Mouse (Mus musculus) retina, postnatal 1 day (tissue): ENCODE results near the gene Fasn.

Source experiments
- DNase-seq: peaks from one replicate; pipeline ENCODE4 v3.0.0-alpha.2; 2012

Fasn gene

DNA sequence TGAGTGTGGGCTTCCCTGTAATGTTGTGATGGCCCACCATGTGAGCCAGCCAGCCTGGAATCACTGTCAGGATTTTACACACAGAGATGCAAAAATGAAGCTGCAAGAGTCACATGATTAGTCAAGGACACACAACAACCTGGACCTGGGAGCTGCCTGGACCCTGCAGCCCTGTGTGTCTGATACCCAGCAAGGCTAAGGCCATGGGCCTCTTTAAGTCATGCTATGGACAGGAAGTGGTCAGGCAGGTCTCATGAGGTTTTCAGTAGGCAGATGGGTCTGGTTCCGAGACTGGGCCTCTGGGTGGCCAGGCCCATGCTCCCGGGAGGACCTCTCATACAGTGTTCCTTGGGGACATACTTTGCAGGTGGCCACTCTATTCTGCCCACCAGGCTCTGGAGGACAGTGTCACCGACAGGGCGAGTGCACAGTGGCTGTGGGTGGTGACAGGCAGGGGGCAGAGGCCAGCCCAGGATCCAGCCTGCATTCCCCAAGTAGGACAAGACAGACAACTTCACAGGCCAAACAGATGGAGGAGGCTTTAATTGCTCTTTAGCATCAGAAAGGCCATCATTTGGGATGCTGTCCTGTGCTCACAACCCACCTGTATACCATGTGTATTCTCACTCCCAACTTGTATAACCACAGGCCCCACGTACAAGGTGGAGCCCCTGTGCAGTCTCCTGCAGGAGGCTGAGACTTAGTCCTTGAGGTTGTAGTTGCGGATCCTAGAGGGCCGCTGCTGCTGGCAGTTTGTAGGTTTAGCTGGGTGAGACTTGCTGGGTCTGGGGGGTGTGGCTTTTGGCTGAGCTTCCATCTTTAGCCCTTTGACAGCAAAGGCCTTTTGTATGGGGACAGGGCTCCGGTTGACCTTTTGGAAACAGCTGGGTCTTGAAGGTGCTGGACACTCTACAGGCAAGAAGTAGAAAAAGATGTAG lies 1.9 kb upstream of the Fasn start:
- no peak for DNase-seq

DNA sequence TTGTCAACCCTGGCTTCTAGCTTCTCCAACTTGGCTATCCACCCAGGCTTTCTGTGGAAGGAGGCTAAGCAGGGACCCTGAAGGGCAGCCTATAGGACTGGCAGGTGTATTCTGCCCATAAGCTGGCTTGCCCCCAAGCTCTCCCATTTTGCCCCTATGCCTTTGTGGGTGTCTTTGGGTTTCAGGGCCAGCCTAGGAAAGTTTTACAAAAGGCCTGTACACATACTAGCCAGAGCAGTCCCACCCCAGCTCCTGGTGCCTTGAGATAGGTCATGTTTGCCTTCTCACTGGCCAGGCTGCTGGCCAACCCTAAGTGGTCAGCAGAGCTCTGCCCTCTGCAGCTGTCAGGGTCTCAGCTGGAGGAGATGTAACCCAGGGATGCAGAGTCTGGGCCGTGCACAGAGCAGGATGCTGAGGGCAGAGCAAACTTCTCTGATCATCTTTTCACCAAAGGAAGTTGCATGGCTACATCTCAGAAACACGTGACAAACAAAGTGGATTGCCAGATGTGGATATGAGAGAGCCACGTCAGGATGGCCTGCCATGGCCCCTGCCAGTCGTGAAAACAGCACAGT lies 1.0 kb upstream of the Fasn start:
- no peak for DNase-seq

DNA sequence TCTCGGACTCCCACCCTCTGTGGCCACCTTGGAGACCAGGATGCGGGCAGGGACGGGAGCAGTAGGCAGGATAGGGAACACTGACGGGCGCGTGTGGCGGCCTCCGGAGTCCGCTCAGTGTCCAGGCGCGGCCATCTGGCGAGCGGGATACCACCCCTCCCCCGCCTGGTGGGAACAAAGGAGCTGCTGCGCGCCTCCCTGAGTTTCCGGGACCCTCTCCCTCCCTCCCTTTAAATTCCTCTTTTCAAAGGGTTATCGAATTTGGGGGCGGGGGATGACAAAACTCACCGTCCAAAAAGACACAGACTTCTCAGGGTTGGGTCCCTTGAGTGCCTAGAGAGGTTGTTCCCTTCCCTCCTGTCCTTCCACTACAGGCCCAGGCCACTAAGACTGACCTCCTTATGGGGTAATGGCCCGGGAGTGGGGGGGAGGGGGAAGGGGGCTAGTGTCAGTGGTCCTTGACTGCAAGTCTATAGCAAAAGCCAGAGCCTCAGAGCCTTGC lies 491 bp upstream of the Fasn start:
- no peak for DNase-seq

DNA sequence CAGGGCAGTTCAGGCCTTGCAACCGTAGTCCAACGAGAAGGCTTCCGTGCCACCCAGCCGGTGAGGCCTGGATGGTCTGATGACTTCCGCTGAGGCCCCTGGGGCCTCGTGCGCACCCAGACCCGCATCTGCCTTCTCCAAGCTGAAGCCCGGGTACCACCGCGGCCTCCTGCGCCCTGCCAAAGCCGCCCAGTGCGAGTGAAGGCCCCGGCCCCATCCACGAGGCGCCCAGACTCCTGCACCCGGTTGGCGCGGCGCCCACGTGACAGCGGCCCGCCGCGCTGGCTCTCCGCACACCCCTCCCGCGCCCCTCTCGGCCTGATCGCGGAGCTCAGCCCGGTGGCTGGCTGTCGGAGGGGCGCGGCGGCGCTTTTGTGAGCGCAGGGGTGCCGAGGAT lies 798 bp downstream of the Fasn start:
- DNase-seq = no peak

DNA sequence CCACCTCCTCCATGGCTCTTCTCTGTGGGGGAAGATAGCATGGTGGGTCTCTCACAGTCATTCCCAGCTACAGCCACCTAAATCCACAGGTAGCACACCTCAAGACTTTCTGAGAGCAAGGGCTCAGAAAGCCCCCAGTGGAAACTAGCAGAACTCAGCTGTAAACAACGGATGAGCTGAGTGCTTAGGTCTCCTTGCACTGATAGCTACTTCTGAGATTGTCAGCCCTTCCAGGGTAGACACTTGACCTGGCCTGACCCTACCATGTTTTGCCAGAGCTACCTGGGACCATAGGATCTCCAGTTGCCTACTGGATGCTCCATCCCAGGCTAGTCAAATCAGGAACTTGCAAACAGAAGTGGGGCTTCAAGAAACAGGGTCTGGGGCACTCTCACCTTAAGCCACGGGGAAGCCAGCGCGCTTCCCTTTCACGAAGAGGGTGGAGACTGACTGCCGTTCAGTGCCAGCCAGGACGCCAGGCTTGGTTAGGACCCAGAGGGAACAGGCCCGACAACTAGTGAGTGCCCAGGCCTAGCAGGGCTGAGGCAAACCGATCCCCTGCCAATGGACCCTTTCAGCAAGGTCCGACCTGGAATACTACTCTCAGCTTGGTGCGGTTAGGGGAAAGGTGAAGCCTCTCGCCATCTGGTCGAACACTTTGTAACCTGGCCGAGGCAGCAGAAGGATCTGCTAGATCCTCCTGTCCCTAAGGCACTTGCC lies 1.4 kb downstream of the Fasn start:
- no peak for DNase-seq

DNA sequence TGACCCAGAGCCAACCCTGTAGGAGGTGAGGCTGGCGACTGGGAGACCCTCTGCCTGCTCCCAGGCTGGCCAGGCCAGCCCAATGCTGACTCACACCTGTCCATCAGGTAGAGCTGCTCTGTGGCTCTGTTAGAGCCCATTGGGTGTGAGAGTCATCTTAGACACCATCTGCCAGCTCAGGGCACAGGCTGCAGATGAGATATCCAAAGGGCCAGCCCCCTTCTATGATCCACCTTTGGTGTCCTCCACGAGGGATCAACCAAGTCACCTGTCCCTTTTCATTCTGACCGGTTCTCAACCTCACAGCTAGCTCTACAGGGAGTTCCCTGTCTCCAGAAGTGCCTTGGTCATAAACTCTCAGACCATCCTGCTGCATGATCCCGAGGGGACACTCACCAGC lies 2.0 kb downstream of the Fasn start:
- no peak for DNase-seq

DNA sequence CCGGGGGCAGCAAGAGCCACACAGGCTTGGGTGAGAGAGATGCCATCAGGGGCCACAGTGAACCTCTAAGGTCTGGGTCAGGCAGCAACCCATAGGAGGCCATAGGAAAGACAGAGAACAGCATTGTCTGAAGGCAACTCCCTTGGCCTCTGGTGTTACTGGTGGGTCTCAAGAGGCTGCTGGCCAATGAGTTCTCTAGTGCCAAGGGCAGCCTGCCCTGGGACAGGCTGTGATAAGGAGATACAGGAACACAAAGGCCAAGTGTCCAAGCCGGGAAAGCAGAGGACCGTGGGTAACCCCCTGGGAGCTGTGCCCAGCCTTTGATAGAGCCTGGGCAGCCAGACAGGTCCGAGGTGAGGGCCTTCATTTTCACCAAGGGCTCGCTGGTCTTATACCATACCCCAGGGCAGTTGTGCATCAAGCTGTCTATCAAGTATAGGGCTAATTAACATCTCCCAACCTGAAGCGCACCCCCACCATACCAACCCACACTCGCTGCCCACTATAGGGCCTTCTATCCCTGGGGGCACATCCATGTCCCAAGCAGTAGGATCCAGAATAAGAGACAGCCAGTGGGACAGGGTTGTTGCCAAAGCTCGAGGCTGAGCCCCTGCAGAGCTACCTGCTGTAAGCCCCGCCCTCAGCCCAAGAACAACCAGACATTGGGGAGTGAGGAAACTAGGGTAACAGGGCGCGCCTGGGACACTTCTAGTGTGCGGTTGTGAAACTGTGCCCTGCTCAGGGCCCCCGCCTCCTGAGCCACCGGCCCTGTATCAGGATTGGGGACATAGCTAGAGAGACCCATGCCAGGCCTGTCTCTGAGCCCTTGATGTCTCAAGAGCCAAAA lies 3.0 kb downstream of the Fasn start:
- no peak for DNase-seq

DNA sequence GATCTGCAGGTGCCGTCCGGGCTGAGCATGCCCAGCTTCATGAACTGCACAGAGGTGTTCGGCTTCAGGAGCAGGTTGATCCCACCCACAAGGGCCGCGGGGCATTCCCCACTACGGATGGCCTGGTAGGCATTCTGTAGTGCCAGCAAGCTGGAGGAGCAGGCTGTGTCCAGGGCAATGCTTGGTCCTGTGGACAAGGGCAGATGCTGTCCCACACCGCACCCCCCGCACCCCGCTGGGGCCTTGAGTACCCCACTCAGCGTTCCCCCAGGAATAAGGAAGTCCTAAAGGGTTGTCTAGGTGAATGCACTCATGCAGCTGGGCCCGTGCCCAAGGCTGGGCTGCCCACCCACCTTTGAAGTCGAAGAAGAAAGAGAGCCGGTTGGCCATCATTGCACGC lies 3.8 kb downstream of the Fasn start:
- DNase-seq = no peak

DNA sequence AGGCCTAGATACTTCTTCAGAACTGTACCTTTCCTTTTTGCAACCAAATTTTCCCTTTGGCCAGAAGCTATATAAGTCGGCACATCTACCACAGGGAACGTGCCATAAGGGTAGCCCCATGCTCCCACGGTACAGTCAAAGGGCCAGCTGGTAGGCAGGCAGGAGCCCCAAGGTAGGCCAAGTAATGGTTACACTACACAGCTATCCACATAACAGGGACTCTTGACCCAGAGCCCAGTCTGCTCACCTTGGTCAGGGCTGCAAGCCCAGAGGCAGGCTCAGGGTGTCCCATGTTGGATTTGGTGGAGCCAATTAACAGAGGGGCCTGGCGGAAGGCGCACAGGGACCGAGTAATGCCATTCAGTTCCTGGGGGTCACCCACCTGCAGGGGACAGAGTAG lies 4.8 kb downstream of the Fasn start:
- no peak for DNase-seq

DNA sequence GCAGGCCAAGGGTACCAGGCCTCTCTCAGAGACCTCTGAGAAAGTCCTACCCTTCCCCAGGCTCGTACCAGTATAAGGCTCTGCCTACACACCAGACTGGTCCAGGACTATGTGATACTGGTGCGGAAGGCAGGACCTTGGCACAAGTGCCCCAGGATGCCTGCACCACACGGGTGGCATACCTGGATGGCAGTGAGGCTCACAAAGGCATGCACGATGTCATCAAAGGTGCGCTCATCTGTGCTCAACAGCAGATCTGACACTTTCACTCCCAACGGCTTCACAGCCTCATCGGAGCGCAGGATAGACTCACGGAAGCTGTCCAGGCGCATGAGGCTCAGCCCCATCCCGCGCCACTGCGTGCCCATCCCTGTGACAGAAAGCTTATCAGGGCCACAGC lies 6.1 kb downstream of the Fasn start:
- DNase-seq = no peak

DNA sequence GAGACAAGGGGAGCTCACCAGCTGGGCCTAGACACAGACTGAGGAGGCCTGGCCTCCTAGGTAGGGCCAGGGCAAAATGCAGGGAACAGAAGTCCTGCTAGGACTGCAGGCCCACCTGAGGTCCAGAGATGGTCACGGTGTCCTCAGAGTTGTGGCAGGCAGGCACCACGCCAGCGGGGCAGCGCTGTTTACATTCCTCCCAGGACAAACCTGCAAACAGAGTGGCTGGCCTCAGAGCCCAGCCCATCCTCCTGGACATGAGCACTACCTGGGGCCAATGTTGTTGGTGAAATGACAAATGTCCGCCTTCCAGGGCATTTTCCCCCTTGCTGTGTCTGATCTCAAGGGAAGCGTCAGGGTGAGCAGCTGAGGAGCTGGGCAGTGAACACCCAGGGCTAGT lies 7.0 kb downstream of the Fasn start:
- DNase-seq = no peak

DNA sequence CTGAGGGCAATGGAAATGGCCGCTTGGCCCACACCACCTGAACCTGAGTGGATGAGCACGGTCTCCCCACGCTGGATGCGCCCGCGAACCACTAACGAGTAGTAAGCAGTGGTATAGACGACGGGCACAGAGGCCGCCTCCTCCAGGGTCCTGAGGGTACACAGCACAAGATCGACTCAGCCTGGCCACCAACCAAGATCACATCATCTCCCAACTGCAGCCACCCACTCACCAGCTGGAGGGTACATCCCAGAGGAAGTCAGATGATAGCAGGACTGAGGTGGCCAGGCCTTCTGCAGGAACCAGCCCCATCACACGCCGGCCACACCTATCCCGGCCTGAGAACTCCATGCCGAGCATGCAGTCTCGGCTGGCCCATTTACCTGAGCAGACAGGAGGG lies 12.3 kb downstream of the Fasn start:
- no peak for DNase-seq

DNA sequence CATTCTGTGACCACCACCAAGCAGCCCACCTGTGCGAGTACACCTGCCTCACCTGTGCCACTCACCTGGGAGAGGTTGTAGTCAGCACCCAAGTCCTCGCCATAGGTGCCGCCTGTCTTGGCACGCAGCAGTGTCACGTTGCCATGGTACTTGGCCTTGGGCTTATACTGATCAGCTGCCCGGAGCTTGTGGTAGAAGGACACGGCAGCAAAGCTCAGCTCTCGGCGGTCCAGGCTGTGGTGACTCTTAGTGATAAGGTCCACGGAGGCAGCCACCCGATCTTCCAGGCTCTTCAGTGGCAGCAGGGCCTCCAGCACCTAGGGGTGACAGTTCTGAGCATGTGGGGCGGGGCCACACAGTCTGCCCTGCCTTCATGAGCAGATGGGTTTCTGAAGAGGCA lies 16.3 kb downstream of the Fasn start:
- no peak for DNase-seq

DNA sequence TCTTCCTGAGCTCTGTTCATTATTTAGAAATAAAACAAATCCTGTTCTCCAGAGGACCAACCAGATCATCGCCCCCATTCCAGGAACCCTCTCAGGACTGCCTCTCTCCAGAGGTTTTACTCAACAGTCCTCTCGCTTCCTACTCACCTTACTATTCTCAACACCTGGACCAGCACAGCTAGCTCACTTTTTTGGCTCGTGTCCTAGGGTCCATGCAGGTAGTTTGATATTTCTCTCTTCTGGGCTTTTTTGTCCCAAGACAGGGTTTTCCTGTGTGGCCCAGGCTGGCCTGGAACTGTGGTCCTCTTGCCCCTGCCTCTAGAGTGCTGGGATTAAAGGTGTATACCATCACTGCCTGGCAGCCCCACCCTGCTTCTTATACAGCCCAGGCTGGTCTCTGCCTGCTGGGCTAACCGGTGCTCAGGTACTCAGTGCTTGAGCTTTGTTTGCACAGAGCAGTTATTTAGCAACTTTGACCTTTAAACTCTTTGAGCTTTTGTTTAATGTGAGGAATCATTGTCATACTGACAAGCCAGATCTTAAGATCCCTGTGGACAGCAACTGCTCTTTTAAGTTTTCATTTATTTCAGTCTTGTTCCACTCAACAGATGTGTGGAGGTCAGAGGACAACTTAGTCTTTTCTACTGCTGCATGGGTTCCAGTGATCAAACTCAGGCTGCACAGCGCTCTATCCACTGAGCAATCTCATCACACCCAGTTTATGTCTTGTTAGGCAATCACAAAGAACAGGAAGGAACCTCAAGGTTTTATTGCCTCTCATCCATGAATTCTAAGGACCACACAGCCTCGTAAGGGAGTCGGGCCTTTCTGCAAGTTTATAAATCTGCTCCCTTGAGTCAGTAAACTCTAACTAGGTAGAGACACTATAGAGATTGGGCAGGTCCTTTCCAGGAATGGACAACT lies 18.7 kb downstream of the Fasn start:
- no peak for DNase-seq

DNA sequence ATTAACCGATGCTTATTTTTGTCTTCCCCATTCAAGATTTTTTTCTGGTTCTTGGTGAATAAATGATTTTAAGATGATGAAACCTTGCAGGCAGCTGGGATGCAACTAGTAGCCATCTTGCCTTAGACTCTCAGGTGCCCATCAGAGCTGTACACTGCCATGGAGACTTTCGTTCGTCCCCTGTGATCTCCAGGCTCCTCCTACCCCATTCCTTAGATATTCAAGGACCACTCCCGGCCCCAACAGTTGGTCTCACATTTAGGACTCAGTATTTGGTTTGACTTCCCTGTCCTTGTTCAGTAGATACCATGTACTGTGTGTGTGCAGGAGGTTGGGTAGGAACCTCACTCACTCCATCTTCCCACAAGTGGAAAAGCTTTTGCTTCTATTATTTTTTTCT lies 19.6 kb downstream of the Fasn start:
- DNase-seq = no peak

DNA sequence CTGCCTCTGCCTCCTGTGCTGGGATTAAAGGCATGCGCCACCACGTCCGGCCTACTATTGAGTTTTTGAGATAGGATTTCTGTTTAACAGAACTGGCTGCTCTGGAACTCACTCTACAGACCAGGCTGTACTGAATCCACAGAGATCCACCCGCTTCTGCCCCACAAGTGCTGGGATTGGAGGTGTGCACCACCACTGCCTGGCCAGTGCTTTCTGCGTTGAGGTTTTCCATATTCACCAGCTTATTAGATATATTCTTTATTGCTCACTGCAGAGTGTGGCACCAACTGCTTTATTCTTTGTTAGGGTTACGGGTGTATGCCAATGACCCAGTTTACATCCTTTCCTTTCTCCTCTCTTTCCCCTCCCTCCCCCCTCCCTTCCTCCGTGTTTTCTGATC lies 20.1 kb downstream of the Fasn start:
- DNase-seq = no peak

DNA sequence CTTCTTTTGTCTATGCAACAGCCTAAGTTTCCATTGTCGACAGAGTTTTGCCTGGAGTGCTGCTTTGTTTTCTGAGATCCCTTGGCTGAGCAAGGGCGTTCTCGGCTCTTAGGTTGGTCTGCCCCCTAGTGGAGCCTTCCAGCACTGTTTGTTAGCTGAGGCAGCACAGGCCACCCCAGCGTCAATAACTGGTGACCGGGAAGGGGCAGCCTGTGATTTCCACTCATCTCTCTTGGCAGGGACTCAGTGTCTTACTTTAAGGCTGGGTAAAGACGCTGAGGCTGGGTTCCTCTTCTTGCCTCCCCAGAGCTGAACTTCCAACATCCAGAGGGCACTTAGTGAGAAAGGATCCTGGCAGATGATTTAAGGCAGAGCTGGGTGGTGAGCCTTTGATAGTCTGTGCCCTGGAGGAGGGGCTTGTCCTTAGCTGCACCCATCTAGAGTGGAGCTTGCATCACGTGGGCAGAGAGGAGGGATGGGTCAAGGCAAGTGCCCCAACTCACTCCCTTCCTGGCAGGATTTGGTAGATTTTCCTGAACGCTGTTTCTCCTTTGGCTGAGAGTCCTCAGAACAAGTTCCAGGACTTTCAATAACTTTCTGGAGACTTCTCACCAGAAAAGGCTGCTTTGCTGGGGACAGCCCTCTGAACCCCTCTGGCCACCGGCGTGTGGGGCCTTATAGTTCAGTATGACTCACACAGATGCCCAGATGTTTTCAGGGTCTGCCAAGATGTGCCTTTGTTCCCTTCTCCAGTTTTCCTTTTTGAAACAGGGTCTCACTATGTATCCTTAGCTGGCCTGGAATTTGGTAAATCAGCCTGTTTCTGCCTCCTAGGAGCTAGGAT lies 24.1 kb downstream of the Fasn start:
- peak; percentile 92 for DNase-seq

DNA sequence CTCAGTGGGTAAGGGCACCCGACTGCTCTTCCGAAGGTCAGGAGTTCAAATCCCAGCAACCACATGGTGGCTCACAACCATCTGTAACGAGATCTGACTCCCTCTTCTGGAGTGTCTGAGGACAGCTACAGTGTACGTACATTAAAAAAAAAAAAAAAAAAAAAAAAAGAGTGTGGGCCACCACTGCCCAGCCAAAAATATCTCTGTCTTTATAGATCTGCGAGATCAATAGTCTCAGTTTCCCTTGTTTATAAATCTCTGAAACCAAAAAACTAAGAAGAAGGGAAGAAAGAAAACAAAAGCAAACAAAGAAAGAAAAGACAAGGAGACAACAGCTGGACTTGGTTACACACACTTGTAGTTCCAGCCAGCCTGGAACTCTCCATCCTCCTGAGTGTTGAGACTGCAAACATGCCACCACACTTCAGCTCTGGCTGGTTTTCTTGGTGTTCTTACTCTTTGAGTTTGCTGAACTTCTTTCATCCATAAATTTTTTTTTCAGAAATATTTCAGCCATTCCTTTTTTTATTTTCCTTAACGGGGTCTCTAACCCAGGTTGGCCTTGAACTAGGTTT lies 24.9 kb downstream of the Fasn start:
- no peak for DNase-seq

DNA sequence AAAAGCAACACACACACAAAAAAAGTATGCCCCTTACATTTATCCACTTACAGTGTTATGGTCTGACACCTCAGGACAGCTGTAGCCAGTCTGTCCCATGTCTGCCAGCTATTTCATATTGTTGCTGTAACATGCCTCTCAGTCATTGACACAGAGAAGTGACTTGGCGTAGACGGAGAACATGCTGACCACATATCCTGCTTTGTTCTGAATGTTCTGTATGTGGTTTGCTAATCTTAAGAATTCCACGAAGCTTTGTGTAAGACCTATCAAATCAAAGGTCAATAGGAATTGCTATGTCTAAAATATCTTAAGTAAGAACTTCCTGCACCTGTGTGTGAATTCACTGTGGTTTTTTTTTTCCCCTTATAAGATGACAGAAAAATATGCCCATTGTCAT lies 26.1 kb downstream of the Fasn start:
- DNase-seq = no peak

DNA sequence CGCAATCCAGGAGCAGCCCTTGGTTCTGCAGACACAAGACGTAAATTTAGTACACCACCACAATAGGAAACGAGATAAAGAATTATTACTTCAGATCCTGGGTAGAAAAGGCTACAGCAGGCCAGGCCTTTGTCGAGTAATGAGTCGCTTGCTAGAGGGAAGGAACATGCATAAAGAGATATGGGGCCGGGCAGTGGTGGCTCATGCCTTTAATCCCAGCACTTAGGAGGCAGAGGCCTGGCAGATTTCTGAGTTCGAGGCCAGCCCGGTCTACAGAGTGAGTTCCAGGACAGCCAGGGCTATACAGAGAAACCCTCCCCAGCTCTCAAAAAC lies 27.8 kb downstream of the Fasn start:
- DNase-seq = no peak
